In genomic region chr8:12873357-12874046, GRCm38 (mm10) we compare ENCODE assay signal across 8 mouse cellular contexts. TPM values are rescaled to one million over a fixed set of nuclear protein-coding genes. Genes with fewer than 3 reads are reported as not detected.
DNase-seq lines count a peak whose midpoint lies in the region; ATAC-seq and TF ChIP-seq lines count a peak whose summit lies in the region.

TSS of gene Mcf2l (plus strand) at chr8:12873806.

- peak; percentile 34 for DNase-seq in ovary, adult 18-20 months (ENCODE audit: low spot score)
- no peak for DNase-seq in ovary, postnatal 10 days (ENCODE audit: low spot score)
- peak; percentile 82 for DNase-seq in cerebellum, adult 9-10 months
- no peak for DNase-seq in gastrocnemius, adult 8-10 months (ENCODE audit: low spot score in 2 of 2)
- peak; percentile 78 for DNase-seq in hindbrain, postnatal 0 days (ENCODE audit: low spot score)
- peak; percentile 84 for DNase-seq in left cerebral cortex, postnatal 4 days
- DNase-seq in mesoderm, embryonic 11.5 days (ENCODE audit: low read depth, low spot score): peak; percentile 91

- peak; percentile 60 for ATAC-seq in hindbrain, postnatal 0 days
- peak; percentile 84 for ATAC-seq in stomach, embryonic 16.5 days (ENCODE audit: insufficient read depth, low FRiP score)

- H3K9ac ChIP-seq in hindbrain, postnatal 0 days (replicated peaks; ENCODE audit: low read length): peak within 1 kb of the TSS; percentile 63
- H3K9ac ChIP-seq in stomach, embryonic 16.5 days (ENCODE audit: low read length): peak within 1 kb of the TSS; percentile 59

- intact Hi-C loops in left cerebral cortex, postnatal 4 days (cut with DNase I): no loop called here

- H3K9me3 ChIP-seq in hindbrain, postnatal 0 days (ENCODE audit: low read length): no peaks in the 10 kb centered on the region
- no peaks in the 10 kb centered on the region for H3K9me3 ChIP-seq in stomach, embryonic 16.5 days (replicated peaks; ENCODE audit: control insufficient read depth, low read length)

- H3K4me2 ChIP-seq in hindbrain, postnatal 0 days (ENCODE audit: low read depth, low read length): peak within 1 kb of the TSS; percentile 83
- H3K4me2 ChIP-seq in stomach, embryonic 16.5 days (ENCODE audit: low read depth, low read length): peak within 1 kb of the TSS; percentile 85

- no peaks in the 10 kb centered on the region for H3K36me3 ChIP-seq in hindbrain, postnatal 0 days (ENCODE audit: insufficient read depth, low read length)
- H3K36me3 ChIP-seq in stomach, embryonic 16.5 days (ENCODE audit: control insufficient read depth, insufficient read depth, low read length): no peaks in the 10 kb centered on the region

- WGBS in hindbrain, postnatal 0 days: 1% methylated on average over 29 of the region's 30 CpGs
- under 1% methylated on average over 27 of the region's 30 CpGs for WGBS in stomach, embryonic 16.5 days

- H3K27ac ChIP-seq in hindbrain, postnatal 0 days: peak within 1 kb of the TSS; percentile 23
- H3K27ac ChIP-seq in stomach, embryonic 16.5 days (ENCODE audit: low read length): no peak within 1 kb of the TSS

- H3K4me1 ChIP-seq in hindbrain, postnatal 0 days (ENCODE audit: insufficient read depth, low read length): peaks cover 8% of the 10 kb centered on the region
- H3K4me1 ChIP-seq in stomach, embryonic 16.5 days (ENCODE audit: control insufficient read depth, insufficient read depth, low read length): 0 out of 2 replicates have a peak, but pooled peaks cover 2% of the 10 kb centered on the region

- peak within 1 kb of the TSS; percentile 61 for H3K4me3 ChIP-seq in hindbrain, postnatal 0 days (ENCODE audit: low read length)
- peak within 1 kb of the TSS; percentile 58 for H3K4me3 ChIP-seq in stomach, embryonic 16.5 days (replicated peaks; ENCODE audit: low read length)

- TF ChIP-seq CTCF in hindbrain, postnatal 0 days (IDR thresholded peaks at IDR 0.05; ENCODE audit: low read depth): no peak

- no peaks in the 10 kb centered on the region for H3K27me3 ChIP-seq in hindbrain, postnatal 0 days (ENCODE audit: insufficient read depth, low read length)
- H3K27me3 ChIP-seq in stomach, embryonic 16.5 days (ENCODE audit: control insufficient read depth, insufficient read depth, low read length): peaks cover 3% of the 10 kb centered on the region; the same call in 1 of the 2 replicates

RNA-seq across cellular contexts. Expression of gene Mcf2l, which starts in this region (rescaled TPM):
- total RNA-seq in gastrocnemius, adult 8-10 months (2022): 10 to 100 TPM; 12.1 to 19.6 (median 16.5) TPM
- 298 and 316 TPM in 2 replicates for total RNA-seq in hindbrain, postnatal 0 days (2014; rRNA removed)
- 94.1 and 94.2 TPM in 2 replicates for polyA plus RNA-seq in hindbrain, postnatal 0 days (2015; fragmentation: Nextera tagmentation; extraction: Ambion mirVana)
- 100 to 1,000 TPM; 399 to 404 TPM for total RNA-seq in left cerebral cortex, postnatal 4 days (2021)
- polyA plus RNA-seq in stomach, embryonic 16.5 days (2015; fragmentation: Nextera tagmentation; extraction: Ambion mirVana): 18.5 and 19.9 TPM in 2 replicates

Comparison
In these comparisons a context has a peak if more than half of its experiments do, and no peak if none do; other contexts are left out.
1. RNA of gene Mcf2l (total RNA-seq): 399 to 404 TPM in left cerebral cortex, postnatal 4 days and 298 to 316 TPM in hindbrain, postnatal 0 days; 12.1 to 19.6 TPM in gastrocnemius, adult 8-10 months; every median in the first group is over 10 times any median in the second.
2. DNase-seq: peak in ovary, adult 18-20 months (single experiment), cerebellum, adult 9-10 months (single experiment), hindbrain, postnatal 0 days (single experiment), left cerebral cortex, postnatal 4 days (single experiment) and mesoderm, embryonic 11.5 days (single experiment); none in ovary, postnatal 10 days (single experiment) and gastrocnemius, adult 8-10 months (0 of 2).